Mouse (Mus musculus): ENCODE results near the gene Sod3. TPM values are rescaled to one million over a fixed set of nuclear protein-coding genes. Genes with fewer than 3 reads are reported as not detected.

Sod3 gene
- 100 to 1,000 TPM; 166 to 277 (median 208) TPM for total RNA-seq (2022)

GRCm38 (mm10) chr5:52363468-52364150 lies at the start of gene Sod3:
Gene Sod3 (plus strand): TSS chr5:52363791.
- DNase-seq, result peak; percentile 85

GRCm38 (mm10) chr5:52316926-52317325 lies 46.7 kb upstream of the Sod3 start:
- no peak for DNase-seq

GRCm38 (mm10) chr5:52319499-52319898 lies 44.1 kb upstream of the Sod3 start:
- no peak for DNase-seq

GRCm38 (mm10) chr5:52332120-52332519 lies 31.5 kb upstream of the Sod3 start:
- DNase-seq, result no peak

- DNase-seq, result no peak
Measured at GRCm38 (mm10) chr5:52335590-52335989, 28.0 kb upstream of the Sod3 start.

- no peak for DNase-seq
Measured at GRCm38 (mm10) chr5:52339134-52339533, 24.5 kb upstream of the Sod3 start.

- no peak for DNase-seq
Measured at GRCm38 (mm10) chr5:52346890-52347289, 16.7 kb upstream of the Sod3 start.

GRCm38 (mm10) chr5:52350451-52350850 lies 13.1 kb upstream of the Sod3 start:
- DNase-seq, result no peak

- DNase-seq, result no peak
Measured at GRCm38 (mm10) chr5:52351561-52351960, 12.0 kb upstream of the Sod3 start.

GRCm38 (mm10) chr5:52352730-52353129 lies 10.9 kb upstream of the Sod3 start:
- DNase-seq, result no peak

GRCm38 (mm10) chr5:52354441-52354840 lies 9.2 kb upstream of the Sod3 start:
- no peak for DNase-seq

- no peak for DNase-seq
Measured at GRCm38 (mm10) chr5:52355612-52356011, 8.0 kb upstream of the Sod3 start.

GRCm38 (mm10) chr5:52357175-52357754 lies 6.3 kb upstream of the Sod3 start:
- no peak for DNase-seq

GRCm38 (mm10) chr5:52358120-52358519 lies 5.5 kb upstream of the Sod3 start:
- DNase-seq, result no peak

GRCm38 (mm10) chr5:52360286-52361049 lies 3.1 kb upstream of the Sod3 start:
- DNase-seq, result no peak

- no peak for DNase-seq
Measured at GRCm38 (mm10) chr5:52362776-52363467, 669 bp upstream of the Sod3 start.

- no peak for DNase-seq
Measured at GRCm38 (mm10) chr5:52364521-52364920, 930 bp downstream of the Sod3 start.

- DNase-seq, result peak; percentile 18
Measured at GRCm38 (mm10) chr5:52365930-52366329, 2.3 kb downstream of the Sod3 start.

GRCm38 (mm10) chr5:52366661-52367060 lies 3.1 kb downstream of the Sod3 start:
- no peak for DNase-seq

GRCm38 (mm10) chr5:52367866-52368840 lies 4.6 kb downstream of the Sod3 start:
- no peak for DNase-seq

GRCm38 (mm10) chr5:52370901-52371300 lies 7.3 kb downstream of the Sod3 start:
- DNase-seq, result no peak

- no peak for DNase-seq
Measured at GRCm38 (mm10) chr5:52375847-52376246, 12.3 kb downstream of the Sod3 start.

All from adrenal gland, adult 8-10 months (tissue).